Mouse (Mus musculus): ENCODE results near the gene Vamp9. TPM values are rescaled to one million over a fixed set of nuclear protein-coding genes. Genes with fewer than 3 reads are reported as not detected.
A peak's percentile ranks its signal among the peaks of the same experiment; 100 is the strongest.

Vamp9 gene
- polyA plus RNA-seq, 1 experiment from 2014 or later = 0.64 TPM

- ATAC-seq (replicated peaks) = no peak
- 5% methylated on average over 1 of the region's 1 CpGs for WGBS
Measured at GRCm38 (mm10) chr5:99953883-99954282, 47.8 kb downstream of the Vamp9 start.

GRCm38 (mm10) chr5:99958666-99959065 lies 52.6 kb downstream of the Vamp9 start:
- H3K9ac ChIP-seq (replicated peaks) = no peak overlapping the region
- H3K4me1 ChIP-seq = no peaks in the 10 kb centered on the region
- 89% methylated on average over 1 of the region's 1 CpGs for WGBS
- no peaks in the 10 kb centered on the region for H3K9me3 ChIP-seq
- ATAC-seq (replicated peaks) = no peak
- H3K4me2 ChIP-seq (replicated peaks) = no peak overlapping the region
- no peak overlapping the region for H3K4me3 ChIP-seq
- no peak overlapping the region for H3K27ac ChIP-seq (replicated peaks)
- peaks cover 44% of the 10 kb centered on the region for H3K36me3 ChIP-seq
- no peaks in the 10 kb centered on the region for H3K27me3 ChIP-seq

More at GRCm38 (mm10) chr5:99953883-99954282, 47.8 kb downstream of the Vamp9 start:
- no peak overlapping the region for H3K27ac ChIP-seq (replicated peaks)
- H3K27me3 ChIP-seq = no peaks in the 10 kb centered on the region
- H3K4me1 ChIP-seq = no peaks in the 10 kb centered on the region
- H3K4me2 ChIP-seq (replicated peaks) = no peak overlapping the region
- no peak overlapping the region for H3K4me3 ChIP-seq
- no peaks in the 10 kb centered on the region for H3K9me3 ChIP-seq
- peaks cover 10% of the 10 kb centered on the region for H3K36me3 ChIP-seq
- no peak overlapping the region for H3K9ac ChIP-seq (replicated peaks)

GRCm38 (mm10) chr5:99959236-99959936 lies 53.3 kb downstream of the Vamp9 start:
- peaks cover 51% of the 10 kb centered on the region for H3K36me3 ChIP-seq
- H3K4me1 ChIP-seq = no peaks in the 10 kb centered on the region
- no peak overlapping the region for H3K27ac ChIP-seq (replicated peaks)
- 71% methylated on average over 2 of the region's 2 CpGs for WGBS
- no peaks in the 10 kb centered on the region for H3K27me3 ChIP-seq
- no peak overlapping the region for H3K4me3 ChIP-seq
- H3K4me2 ChIP-seq (replicated peaks) = no peak overlapping the region
- H3K9me3 ChIP-seq = no peaks in the 10 kb centered on the region
- no peak overlapping the region for H3K9ac ChIP-seq (replicated peaks)
- no peak for ATAC-seq (replicated peaks)

GRCm38 (mm10) chr5:99959960-99960359 lies 53.9 kb downstream of the Vamp9 start:
- WGBS = 85% methylated on average over 2 of the region's 2 CpGs
- Histone ChIP-seq H3K4me2 (replicated peaks) (no peak overlapping the region), H3K4me1 (no peaks in the 10 kb centered on the region), H3K4me3 (no peak overlapping the region), H3K27ac (replicated peaks) (no peak overlapping the region), H3K36me3 (peaks cover 55% of the 10 kb centered on the region), H3K9ac (replicated peaks) (no peak overlapping the region), H3K27me3 (no peaks in the 10 kb centered on the region), H3K9me3 (no peaks in the 10 kb centered on the region)
- no peak for ATAC-seq (replicated peaks)

GRCm38 (mm10) chr5:99973941-99974340 lies 67.9 kb downstream of the Vamp9 start:
- H3K4me3 ChIP-seq = no peak overlapping the region
- ATAC-seq (replicated peaks) = no peak
- 18% methylated on average over 2 of the region's 2 CpGs for WGBS
- H3K9me3 ChIP-seq = no peaks in the 10 kb centered on the region
- H3K27ac ChIP-seq (replicated peaks) = no peak overlapping the region
- peaks cover 9% of the 10 kb centered on the region; the same call in 1 of the 2 replicates for H3K36me3 ChIP-seq
- H3K27me3 ChIP-seq = no peaks in the 10 kb centered on the region
- 0 out of 2 replicates have a peak overlapping the region, but pooled peaks have one; percentile 68 for H3K4me2 ChIP-seq (replicated peaks)
- H3K4me1 ChIP-seq = peaks cover 47% of the 10 kb centered on the region
- H3K9ac ChIP-seq (replicated peaks) = no peak overlapping the region

- Histone ChIP-seq H3K4me3 (peak overlapping the region; percentile 15), H3K9me3 (no peaks in the 10 kb centered on the region), H3K9ac (replicated peaks) (no peak overlapping the region), H3K36me3 (peaks cover 7% of the 10 kb centered on the region; the same call in 1 of the 2 replicates), H3K4me2 (replicated peaks) (peak overlapping the region; percentile 68), H3K27ac (replicated peaks) (no peak overlapping the region), H3K27me3 (no peaks in the 10 kb centered on the region), H3K4me1 (peaks cover 49% of the 10 kb centered on the region)
- 46% methylated on average over 4 of the region's 4 CpGs for WGBS
- no peak for ATAC-seq (replicated peaks)
Measured at GRCm38 (mm10) chr5:99975061-99975460, 69.0 kb downstream of the Vamp9 start.

- 58% methylated on average over 1 of the region's 1 CpGs for WGBS
- Histone ChIP-seq H3K4me1 (peaks cover 50% of the 10 kb centered on the region), H3K27me3 (no peaks in the 10 kb centered on the region), H3K36me3 (peaks cover 5% of the 10 kb centered on the region; the same call in 1 of the 2 replicates), H3K27ac (replicated peaks) (no peak overlapping the region), H3K9ac (replicated peaks) (no peak overlapping the region), H3K4me2 (replicated peaks) (peak overlapping the region; percentile 68), H3K4me3 (peak overlapping the region; percentile 25), H3K9me3 (no peaks in the 10 kb centered on the region)
- ATAC-seq (replicated peaks) = no peak
Measured at GRCm38 (mm10) chr5:99975776-99976175, 69.7 kb downstream of the Vamp9 start.

GRCm38 (mm10) chr5:99976334-99976955 lies 70.4 kb downstream of the Vamp9 start:
- H3K4me3 ChIP-seq = peak overlapping the region; percentile 58
- H3K9ac ChIP-seq (replicated peaks) = peak overlapping the region; percentile 94
- WGBS = 6% methylated on average over 8 of the region's 8 CpGs
- H3K4me1 ChIP-seq = peaks cover 50% of the 10 kb centered on the region
- H3K27me3 ChIP-seq = no peaks in the 10 kb centered on the region
- peak overlapping the region; percentile 68 for H3K4me2 ChIP-seq (replicated peaks)
- H3K36me3 ChIP-seq = peaks cover 2% of the 10 kb centered on the region; the same call in 1 of the 2 replicates
- no peak overlapping the region for H3K27ac ChIP-seq (replicated peaks)
- no peak for ATAC-seq (replicated peaks)
- no peaks in the 10 kb centered on the region for H3K9me3 ChIP-seq

GRCm38 (mm10) chr5:99977516-99978301 lies 71.7 kb downstream of the Vamp9 start:
- Histone ChIP-seq H3K4me2 (replicated peaks) (peak overlapping the region; percentile 68), H3K4me1 (peaks cover 47% of the 10 kb centered on the region), H3K9me3 (no peaks in the 10 kb centered on the region), H3K27me3 (no peaks in the 10 kb centered on the region), H3K9ac (replicated peaks) (peak overlapping the region; percentile 94), H3K4me3 (peak overlapping the region; percentile 58), H3K27ac (replicated peaks) (peak overlapping the region; percentile 99), H3K36me3 (peaks cover 1% of the 10 kb centered on the region; the same call in 1 of the 2 replicates)
- WGBS = under 1% methylated on average over 46 of the region's 50 CpGs
- peak; percentile 42 for ATAC-seq (replicated peaks)

- H3K27ac ChIP-seq (replicated peaks) = peak within 1 kb of the TSS; percentile 99
Measured at GRCm38 (mm10) chr5:99978699-99979442, 72.8 kb downstream of the Vamp9 start, which contains the start of the genes Hnrnpd and 4930524J08Rik. Gene Hnrnpd, minus strand, starts transcription at chr5:99978938. Gene 4930524J08Rik, plus strand, starts transcription at chr5:99979061.

GRCm38 (mm10) chr5:99983452-99984061 lies 77.5 kb downstream of the Vamp9 start:
- H3K4me1 ChIP-seq = peaks cover 5% of the 10 kb centered on the region
- no peak overlapping the region for H3K9ac ChIP-seq (replicated peaks)
- no peak for ATAC-seq (replicated peaks)
- H3K27me3 ChIP-seq = no peaks in the 10 kb centered on the region
- H3K4me3 ChIP-seq = no peak overlapping the region
- H3K27ac ChIP-seq (replicated peaks) = no peak overlapping the region
- H3K4me2 ChIP-seq (replicated peaks) = no peak overlapping the region
- H3K9me3 ChIP-seq = no peaks in the 10 kb centered on the region
- H3K36me3 ChIP-seq = no peaks in the 10 kb centered on the region
- 94% methylated on average over 9 of the region's 9 CpGs for WGBS

More at GRCm38 (mm10) chr5:99978699-99979442, 72.8 kb downstream of the Vamp9 start, which contains the start of the genes Hnrnpd and 4930524J08Rik:
- Histone ChIP-seq H3K4me3 (peak within 1 kb of the TSS; percentile 58), H3K4me1 (peaks cover 36% of the 10 kb centered on the region), H3K4me2 (replicated peaks) (peak within 1 kb of the TSS; percentile 68), H3K9me3 (no peaks in the 10 kb centered on the region), H3K9ac (replicated peaks) (peak within 1 kb of the TSS; percentile 94), H3K36me3 (no peaks in the 10 kb centered on the region), H3K27me3 (no peaks in the 10 kb centered on the region)
- under 1% methylated on average over 94 of the region's 97 CpGs for WGBS
- ATAC-seq (replicated peaks) = peak; percentile 97
